Mouse (Mus musculus) MEL (cell line): ENCODE data around the gene H2-M5.

Source experiments
- CHD1 ChIP-seq: IDR thresholded peaks from 2 replicates; pipeline ENCODE4 v1.6.1; 2012; ENCODE audit warnings: low read depth, mild to moderate bottlenecking, inconsistent platforms, low read length, improper control_type of control experiment
- CTCF ChIP-seq, 3 experiments: IDR thresholded peaks in 2 of 3; conservative IDR thresholded peaks in 1 of 3; 2 replicates each; pipeline ENCODE4 v1.5.1; 2011 to 2012; ENCODE audit warnings: low read length in 3 of 3, low read depth in 2 of 3, mild to moderate bottlenecking in 2 of 3, improper control_type of control experiment in 1 of 3, inconsistent platforms in 1 of 3, mixed read lengths in 1 of 3, moderate library complexity in 1 of 3; ENCODE audit not compliant: control insufficient read depth in 1 of 3, insufficient read depth in 1 of 3, poor library complexity in 1 of 3, severe bottlenecking in 1 of 3
- E2F4 ChIP-seq: IDR thresholded peaks from 2 replicates; pipeline ENCODE4 v1.6.1; 2011; ENCODE audit warnings: low read depth, low read length, improper control_type of control experiment, borderline replicate concordance
- EP300 ChIP-seq, 2 experiments: IDR thresholded peaks; 2 replicates each; pipeline ENCODE4 v1.6.1; 2011; ENCODE audit warnings: improper control_type of control experiment in 2 of 2, low read length in 2 of 2, low read depth in 1 of 2, mild to moderate bottlenecking in 1 of 2
- GABPA ChIP-seq: IDR thresholded peaks from 2 replicates; pipeline ENCODE4 v1.6.1; 2012; ENCODE audit warnings: low read depth, mild to moderate bottlenecking, inconsistent platforms, low read length, improper control_type of control experiment, moderate library complexity
- MAX ChIP-seq: IDR thresholded peaks from 2 replicates; pipeline ENCODE4 v1.6.1; 2011; ENCODE audit warnings: low read length, improper control_type of control experiment
- POLR2A ChIP-seq, 2 experiments: IDR thresholded peaks; 2 replicates each; pipeline ENCODE4 v1.6.1; 2011 to 2012; ENCODE audit warnings: low read length in 2 of 2, mild to moderate bottlenecking in 2 of 2, control low read depth in 1 of 2, improper control_type of control experiment in 1 of 2, low read depth in 1 of 2, moderate library complexity in 1 of 2; ENCODE audit not compliant: control insufficient read depth in 1 of 2, insufficient read depth in 1 of 2, poor library complexity in 1 of 2
- SIN3A ChIP-seq: IDR thresholded peaks from 2 replicates; pipeline ENCODE4 v1.6.1; 2012; ENCODE audit warnings: low read length, improper control_type of control experiment, inconsistent platforms
- USF1 ChIP-seq: IDR thresholded peaks from 2 replicates; pipeline ENCODE4 v1.6.1; 2014; ENCODE audit warnings: low read depth, mild to moderate bottlenecking, inconsistent platforms, low read length, improper control_type of control experiment, moderate library complexity
- ZNF384 ChIP-seq: IDR thresholded peaks from 2 replicates; pipeline ENCODE4 v1.6.1; 2012; ENCODE audit warnings: low read depth, mild to moderate bottlenecking, inconsistent platforms, low read length, improper control_type of control experiment

GRCm38 (mm10) chr17:36966875-36967274, 22.5 kb downstream of the H2-M5 start:
- TF ChIP-seq E2F4 (no peak), USF1 (no peak), CTCF (IDR thresholded peaks at IDR 0.05 in 2 of 3, conservative IDR thresholded peaks at IDR 0.05 in 1 of 3; ENCODE audit: control insufficient read depth in 1 of 3, insufficient read depth in 1 of 3, low read depth in 2 of 3, low read length in 3 of 3, poor library complexity in 1 of 3, severe bottlenecking in 1 of 3) (no peak), EP300 (IDR thresholded peaks at IDR 0.05; ENCODE audit: low read depth in 1 of 2, low read length in 2 of 2) (no peak), SIN3A (no peak), POLR2A (IDR thresholded peaks at IDR 0.05; ENCODE audit: control insufficient read depth in 1 of 2, insufficient read depth in 1 of 2, low read depth in 1 of 2, low read length in 2 of 2, poor library complexity in 1 of 2) (no peak), GABPA (no peak), CHD1 (no peak), MAX (no peak), ZNF384 (no peak)
